Mouse (Mus musculus) adrenal gland, postnatal 14 days (tissue): ENCODE measurements at regions not wholly inside any gene's neighbourhood (a gene's known extent, or its start where the extent isn't known, plus 50 kb on each side); places are given as distances from the start of the nearest gene placed in this dataset.
"Not testable (repeated sequence)": the region's sequence is repeated elsewhere in the genome, so short reads cannot be mapped to it uniquely, and the experiment has no call there.

ENCODE experiments used
- DNase-seq: peaks from one replicate; pipeline ENCODE4 v3.0.0; 2021; ENCODE audit warnings: mixed read lengths

GRCm38 (mm10) chr13:111860931-111861330, 52.1 kb upstream of the Map3k1 start:
- no peak for DNase-seq

GRCm38 (mm10) chr13:111862316-111862715, 53.5 kb upstream of the Map3k1 start:
- DNase-seq: no peak

GRCm38 (mm10) chr13:111865956-111866355, 57.2 kb upstream of the Map3k1 start:
- no peak for DNase-seq

- DNase-seq: no peak
These were observed 58.5 kb upstream of the Map3k1 start for GRCm38 (mm10) chr13:111867261-111867660.

GRCm38 (mm10) chr13:111867763-111868725, 59.3 kb upstream of the Map3k1 start:
- peak; percentile 80 for DNase-seq

- DNase-seq: no peak
These were observed 60.2 kb upstream of the Map3k1 start for GRCm38 (mm10) chr13:111868947-111869346.

GRCm38 (mm10) chr13:111869771-111870437, 61.1 kb upstream of the Map3k1 start:
- no peak for DNase-seq

GRCm38 (mm10) chr13:111870505-111870904, 61.7 kb upstream of the Map3k1 start:
- no peak for DNase-seq

GRCm38 (mm10) chr13:111871672-111872410, 63.0 kb upstream of the Map3k1 start:
- DNase-seq: no peak

GRCm38 (mm10) chr13:111874330-111874729, 65.5 kb upstream of the Map3k1 start:
- DNase-seq: no peak

GRCm38 (mm10) chr13:111876404-111876803, 67.6 kb upstream of the Map3k1 start:
- no peak for DNase-seq

- no peak for DNase-seq
These were observed 68.1 kb upstream of the Map3k1 start for GRCm38 (mm10) chr13:111876847-111877246.

- DNase-seq: not testable (repeated sequence)
These were observed 75.2 kb upstream of the Map3k1 start for GRCm38 (mm10) chr13:111883768-111884566.

GRCm38 (mm10) chr13:111890792-111891191, 82.0 kb upstream of the Map3k1 start:
- DNase-seq: no peak

- no peak for DNase-seq
These were observed 83.3 kb upstream of the Map3k1 start for GRCm38 (mm10) chr13:111892141-111892540.

GRCm38 (mm10) chr13:111893221-111893713, 84.5 kb upstream of the Map3k1 start:
- no peak for DNase-seq

- DNase-seq: peak; percentile 66
These were observed 86.1 kb upstream of the Map3k1 start for GRCm38 (mm10) chr13:111894804-111895478.

GRCm38 (mm10) chr13:111896279-111896678, 87.5 kb upstream of the Map3k1 start:
- DNase-seq: no peak

- no peak for DNase-seq
These were observed 94.6 kb upstream of the Map3k1 start for GRCm38 (mm10) chr13:111903361-111903760.

- DNase-seq: no peak
These were observed 95.1 kb upstream of the Map3k1 start for GRCm38 (mm10) chr13:111903931-111904330.

- no peak for DNase-seq
These were observed 95.9 kb upstream of the Map3k1 start for GRCm38 (mm10) chr13:111904616-111905212.
